ENCODE assay signal across 8 mouse cellular contexts in the genomic region with DNA sequence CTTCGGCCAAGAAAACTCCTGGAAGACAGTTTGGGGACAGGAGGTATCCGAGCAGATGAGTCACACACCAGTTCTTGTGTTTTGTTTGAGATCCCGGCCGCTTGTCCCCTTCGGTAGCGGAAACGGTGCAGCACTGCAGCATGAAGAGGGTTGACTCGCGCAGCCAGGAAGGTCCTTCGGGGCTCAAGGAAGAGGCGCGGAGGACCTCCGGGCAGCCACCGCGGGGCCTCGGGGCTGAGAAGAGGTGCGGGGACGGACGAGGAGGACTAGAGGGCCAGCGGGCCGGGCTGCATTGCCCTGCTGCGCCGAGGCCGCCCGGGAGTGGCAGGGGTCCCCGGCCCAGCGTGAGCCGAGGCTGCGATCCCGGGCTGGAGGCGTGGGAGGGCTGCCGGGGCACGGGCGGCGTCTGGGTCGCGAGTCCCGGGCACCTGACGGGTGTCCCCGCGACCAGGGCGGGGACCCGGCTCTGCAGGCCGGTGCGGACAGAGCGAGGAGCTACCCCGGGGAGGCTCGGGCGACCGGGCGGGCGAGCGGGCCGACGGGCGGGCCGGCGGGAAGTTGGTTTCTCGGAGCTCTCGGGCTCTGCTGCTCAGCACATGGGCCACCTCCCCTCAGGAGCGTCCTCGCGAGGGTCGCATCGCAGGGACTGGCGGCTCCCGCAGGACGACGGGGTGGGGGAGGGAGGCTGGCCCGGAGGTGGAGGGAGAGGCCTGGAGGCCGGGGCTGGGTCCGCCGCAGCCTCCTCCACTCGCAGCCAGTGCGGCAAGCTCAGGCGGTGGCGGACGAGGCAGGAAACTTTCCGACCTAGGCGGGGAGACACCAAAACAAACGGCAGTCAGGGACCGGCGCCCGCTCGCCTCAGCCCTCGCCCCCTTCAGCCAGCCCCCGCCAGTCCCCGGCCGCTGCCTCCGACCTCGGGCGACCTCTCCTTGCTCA. TPM values are rescaled to one million over a fixed set of nuclear protein-coding genes. Genes with fewer than 3 reads are reported as not detected.
A peak's percentile ranks its signal among the peaks of the same experiment; 100 is the strongest.
DNase-seq lines count a peak whose midpoint lies in the region; ATAC-seq and TF ChIP-seq lines count a peak whose summit lies in the region.

No protein-coding gene starts in this region.

- peak; percentile 79 for ATAC-seq in embryonic facial prominence, embryonic 11.5 days (replicated peaks; ENCODE audit: insufficient number of reproducible peaks, low FRiP score, low TSS enrichment, low read depth)
- ATAC-seq in kidney, embryonic 16.5 days (ENCODE audit: low FRiP score, low TSS enrichment) = peak; percentile 91
- ATAC-seq in liver, postnatal 0 days = peak; percentile 69
- peak; percentile 84 for ATAC-seq in neural tube, embryonic 15.5 days (ENCODE audit: low FRiP score)

- peak overlapping the region; percentile 58 for H3K27ac ChIP-seq in embryonic facial prominence, embryonic 11.5 days (replicated peaks; ENCODE audit: low read depth, low read length)
- H3K27ac ChIP-seq in kidney, embryonic 16.5 days (ENCODE audit: low read length) = peak overlapping the region; percentile 88
- peak overlapping the region; percentile 94 for H3K27ac ChIP-seq in liver, postnatal 0 days (ENCODE audit: low read depth)
- peak overlapping the region; percentile 90 for H3K27ac ChIP-seq in neural tube, embryonic 15.5 days (replicated peaks)

- H3K9ac ChIP-seq in embryonic facial prominence, embryonic 11.5 days (replicated peaks; ENCODE audit: low read length) = peak overlapping the region; percentile 90
- peak overlapping the region; percentile 94 for H3K9ac ChIP-seq in kidney, embryonic 16.5 days (replicated peaks; ENCODE audit: low read length)
- peak overlapping the region; percentile 94 for H3K9ac ChIP-seq in liver, postnatal 0 days (replicated peaks)
- peak overlapping the region; percentile 92 for H3K9ac ChIP-seq in neural tube, embryonic 15.5 days (replicated peaks)

- peaks cover 53% of the 10 kb centered on the region for H3K4me1 ChIP-seq in E14TG2a.4 (replicated peaks; ENCODE audit: low read depth, low read length)
- no peaks in the 10 kb centered on the region; the same call in 1 of the 2 replicates for H3K4me1 ChIP-seq in embryonic facial prominence, embryonic 11.5 days (ENCODE audit: control insufficient read depth, insufficient read depth, low read length)
- peaks cover 32% of the 10 kb centered on the region for H3K4me1 ChIP-seq in kidney, embryonic 16.5 days (ENCODE audit: insufficient read depth, low read length)
- peaks cover 31% of the 10 kb centered on the region for H3K4me1 ChIP-seq in liver, postnatal 0 days (ENCODE audit: insufficient read depth)
- H3K4me1 ChIP-seq in neural tube, embryonic 15.5 days = peaks cover 43% of the 10 kb centered on the region

- TF ChIP-seq EP300 in liver, postnatal 0 days (IDR thresholded peaks at IDR 0.05; ENCODE audit: low read depth) = no peak

- H3K27me3 ChIP-seq in E14TG2a.4 (ENCODE audit: insufficient read depth, low read length) = peaks cover 10% of the 10 kb centered on the region
- H3K27me3 ChIP-seq in embryonic facial prominence, embryonic 11.5 days (ENCODE audit: control insufficient read depth, insufficient read depth, low read length) = no peaks in the 10 kb centered on the region
- H3K27me3 ChIP-seq in kidney, embryonic 16.5 days (ENCODE audit: insufficient read depth, low read length) = no peaks in the 10 kb centered on the region
- H3K27me3 ChIP-seq in liver, postnatal 0 days (ENCODE audit: insufficient read depth, low read length) = no peaks in the 10 kb centered on the region
- H3K27me3 ChIP-seq in neural tube, embryonic 15.5 days (replicated peaks) = no peaks in the 10 kb centered on the region

- peak; percentile 73 to 93 for DNase-seq in adrenal gland, adult (ENCODE audit: inconsistent age in 2 of 2, low spot score in 1 of 2)
- DNase-seq in embryonic facial prominence, embryonic 11.5 days (ENCODE audit: low spot score) = peak; percentile 58
- DNase-seq in heart, adult 8-10 months (ENCODE audit: low spot score) = peak; percentile 16
- peak; percentile 73 for DNase-seq in liver, postnatal 0 days
- DNase-seq in urinary bladder, postnatal 14 days (ENCODE audit: low spot score) = peak; percentile 49

- H3K4me2 ChIP-seq in embryonic facial prominence, embryonic 11.5 days (ENCODE audit: low read depth, low read length) = peak overlapping the region; percentile 82
- peak overlapping the region; percentile 81 for H3K4me2 ChIP-seq in kidney, embryonic 16.5 days (replicated peaks; ENCODE audit: low read depth, low read length)
- peak overlapping the region; percentile 95 for H3K4me2 ChIP-seq in liver, postnatal 0 days (ENCODE audit: low read depth, low read length)
- peak overlapping the region; percentile 73 for H3K4me2 ChIP-seq in neural tube, embryonic 15.5 days

- TF ChIP-seq CTCF in E14TG2a.4 (conservative IDR thresholded peaks at IDR 0.05; ENCODE audit: low read length) = no peak
- TF ChIP-seq CTCF in liver, postnatal 0 days (IDR thresholded peaks at IDR 0.05; ENCODE audit: low read depth) = peak; percentile 7; the same call in 1 of the 2 replicates

- H3K36me3 ChIP-seq in E14TG2a.4 (ENCODE audit: insufficient read depth, low read length) = peaks cover 38% of the 10 kb centered on the region
- H3K36me3 ChIP-seq in embryonic facial prominence, embryonic 11.5 days (replicated peaks; ENCODE audit: control insufficient read depth, insufficient read depth, low read depth, low read length) = no peaks in the 10 kb centered on the region
- 0 out of 2 replicates have a peak, but pooled peaks cover 2% of the 10 kb centered on the region for H3K36me3 ChIP-seq in kidney, embryonic 16.5 days (ENCODE audit: insufficient read depth, low read length)
- H3K36me3 ChIP-seq in liver, postnatal 0 days (replicated peaks; ENCODE audit: insufficient read depth, low read length) = peaks cover 5% of the 10 kb centered on the region; the same call in 1 of the 2 replicates
- no peaks in the 10 kb centered on the region for H3K36me3 ChIP-seq in neural tube, embryonic 15.5 days

- H3K4me3 ChIP-seq in E14TG2a.4 (replicated peaks; ENCODE audit: low read length) = peak overlapping the region; percentile 92
- H3K4me3 ChIP-seq in embryonic facial prominence, embryonic 11.5 days (ENCODE audit: low read depth, low read length) = peak overlapping the region; percentile 95
- H3K4me3 ChIP-seq in kidney, embryonic 16.5 days (ENCODE audit: low read length) = peak overlapping the region; percentile 94
- H3K4me3 ChIP-seq in liver, postnatal 0 days (ENCODE audit: low read depth, low read length) = peak overlapping the region; percentile 93
- H3K4me3 ChIP-seq in neural tube, embryonic 15.5 days (replicated peaks) = peak overlapping the region; percentile 94

- no peaks in the 10 kb centered on the region for H3K9me3 ChIP-seq in E14TG2a.4 (ENCODE audit: low read length)
- no peaks in the 10 kb centered on the region for H3K9me3 ChIP-seq in embryonic facial prominence, embryonic 11.5 days (replicated peaks; ENCODE audit: control insufficient read depth, low read length)
- H3K9me3 ChIP-seq in kidney, embryonic 16.5 days (ENCODE audit: low read length) = no peaks in the 10 kb centered on the region
- H3K9me3 ChIP-seq in liver, postnatal 0 days (ENCODE audit: low read length) = no peaks in the 10 kb centered on the region
- H3K9me3 ChIP-seq in neural tube, embryonic 15.5 days (replicated peaks) = no peaks in the 10 kb centered on the region

- WGBS in embryonic facial prominence, embryonic 11.5 days = under 1% methylated on average over 83 of the region's 92 CpGs
- under 1% methylated on average over 75 of the region's 92 CpGs for WGBS in kidney, embryonic 16.5 days
- under 1% methylated on average over 75 of the region's 92 CpGs for WGBS in liver, postnatal 0 days (ENCODE audit: insufficient replicate concordance)
- under 1% methylated on average over 81 of the region's 92 CpGs for whole genome bisulfite sequencing in neural tube, embryonic 15.5 days

RNA-seq across cellular contexts. Expression of gene Slmap, which starts 0.6 kb away (rescaled TPM):
- 21.5 and 22.3 TPM in 2 replicates for polyA plus RNA-seq in embryonic facial prominence, embryonic 11.5 days (2014; fragmentation: Nextera tagmentation; extraction: Ambion mirVana)
- total RNA-seq in heart, adult 8-10 months (2022) = 100 to 1,000 TPM; 242 to 367 (median 269) TPM
- 18.0 and 18.4 TPM in 2 replicates for polyA plus RNA-seq in kidney, embryonic 16.5 days (2015; fragmentation: Nextera tagmentation; extraction: Ambion mirVana)
- 11.7 and 12.3 TPM in 2 replicates for polyA plus RNA-seq in liver, postnatal 0 days (2015; fragmentation: Nextera tagmentation; extraction: Ambion mirVana)
- 13.4 and 14.8 TPM in 2 replicates for polyA plus RNA-seq in neural tube, embryonic 15.5 days (2015; fragmentation: Nextera tagmentation; extraction: Ambion mirVana)

RNA-seq across cellular contexts. Expression of gene Dennd6a, which starts 39.6 kb away (rescaled TPM):
- 35.1 and 42.1 TPM in 2 replicates for polyA plus RNA-seq in embryonic facial prominence, embryonic 11.5 days (2014; fragmentation: Nextera tagmentation; extraction: Ambion mirVana)
- 10 to 100 TPM; 12.4 to 13.4 (median 12.9) TPM for total RNA-seq in heart, adult 8-10 months (2022)
- 29.9 and 30.9 TPM in 2 replicates for polyA plus RNA-seq in kidney, embryonic 16.5 days (2015; fragmentation: Nextera tagmentation; extraction: Ambion mirVana)
- polyA plus RNA-seq in liver, postnatal 0 days (2015; fragmentation: Nextera tagmentation; extraction: Ambion mirVana) = 9.9 and 11.8 TPM in 2 replicates
- polyA plus RNA-seq in neural tube, embryonic 15.5 days (2015; fragmentation: Nextera tagmentation; extraction: Ambion mirVana) = 17.1 and 21.0 TPM in 2 replicates

Comparison
In these comparisons a context has a peak if more than half of its experiments do, and no peak if none do; other contexts are left out.
1. Peak in every context shown above with its lines: DNase-seq, ATAC-seq, H3K4me3 ChIP-seq and H3K27ac ChIP-seq.
2. DNase-seq: peak in every context shown above with its lines; median percentile 83 in adrenal gland, adult; 73 in liver, postnatal 0 days; 58 in embryonic facial prominence, embryonic 11.5 days; 49 in urinary bladder, postnatal 14 days; 16 in heart, adult 8-10 months.